Mouse (Mus musculus) hindbrain, embryonic 14.5 days (tissue): Measurements from ENCODE around the gene Vmn1r32. TPM values are rescaled to one million over a fixed set of nuclear protein-coding genes. Genes with fewer than 3 reads are reported as not detected.
A peak's percentile ranks its signal among the peaks of the same experiment; 100 is the strongest.

Experiments used
- ATAC-seq: fragments of 200-750 bp; cut with Nextera tagmentation; 2 replicates; pipeline ENCODE4 v1.8.0; 2017; ENCODE audit warnings: moderate number of reproducible peaks, mild to moderate bottlenecking, moderate TSS enrichment, moderate library complexity; ENCODE audit not compliant: low FRiP score
- DNase-seq: peaks from one replicate; pipeline ENCODE4 v3.0.0-alpha.2; 2015; ENCODE audit warnings: low spot score
- H3K27ac ChIP-seq: fragments of 300-500 bp; sonication (generic); 2 replicates; pipeline ENCODE4 v1.5.1; 2014; ENCODE audit warnings: mild to moderate bottlenecking, moderate library complexity
- H3K27me3 ChIP-seq: fragments of 300-500 bp; sonication (generic); 2 replicates; pipeline ENCODE4 v1.6.1; 2014; ENCODE audit warnings: mild to moderate bottlenecking, low read length, mixed read lengths; ENCODE audit not compliant: control insufficient read depth, insufficient read depth
- H3K36me3 ChIP-seq: fragments of 300-500 bp; sonication (generic); replicated peaks from 2 replicates; pipeline ENCODE4 v1.6.1; 2014; ENCODE audit not compliant: control insufficient read depth, insufficient read depth
- H3K4me1 ChIP-seq: fragments of 300-500 bp; sonication (generic); replicated peaks from 2 replicates; pipeline ENCODE4 v1.6.1; 2014; ENCODE audit warnings: antibody characterized with exemption, low read length, mixed read lengths; ENCODE audit not compliant: control insufficient read depth, insufficient read depth
- H3K4me2 ChIP-seq: fragments of 300-500 bp; sonication (generic); replicated peaks from 2 replicates; pipeline ENCODE4 v1.6.1; 2014; ENCODE audit warnings: mild to moderate bottlenecking, moderate library complexity
- H3K4me3 ChIP-seq: fragments of 300-500 bp; sonication (generic); replicated peaks from 2 replicates; pipeline ENCODE4 v1.5.1; 2014; ENCODE audit warnings: mild to moderate bottlenecking, low read length
- H3K9ac ChIP-seq: fragments of 300-500 bp; sonication (generic); 2 replicates; pipeline ENCODE4 v1.6.1; 2014
- H3K9me3 ChIP-seq: fragments of 300-500 bp; sonication (generic); 2 replicates; pipeline ENCODE4 v1.6.1; 2016; ENCODE audit warnings: low read length; ENCODE audit not compliant: control insufficient read depth
- WGBS: fragments of 180-500 bp; shearing (Covaris S2); extraction: QIAGEN DNeasy Blood & Tissue Kit; methylation state at CpG from one replicate; pipeline ENCODE4 v1.1.7; 2014; 5-methylcytosine and 5-hydroxymethylcytosine counted together
- polyA plus RNA-seq: library from polyadenylated mRNA; unstranded; fragments of >200 nt; fragmentation: Nextera tagmentation; extraction: Ambion mirVana; gene quantifications from 2 replicates; pipeline ENCODE4 v1.2.1, GENCODE M21; 2014

The Vmn1r32 gene
- polyA plus RNA-seq: 0.10 TPM in 1 of 2 replicates, not detected in the other

DNA sequence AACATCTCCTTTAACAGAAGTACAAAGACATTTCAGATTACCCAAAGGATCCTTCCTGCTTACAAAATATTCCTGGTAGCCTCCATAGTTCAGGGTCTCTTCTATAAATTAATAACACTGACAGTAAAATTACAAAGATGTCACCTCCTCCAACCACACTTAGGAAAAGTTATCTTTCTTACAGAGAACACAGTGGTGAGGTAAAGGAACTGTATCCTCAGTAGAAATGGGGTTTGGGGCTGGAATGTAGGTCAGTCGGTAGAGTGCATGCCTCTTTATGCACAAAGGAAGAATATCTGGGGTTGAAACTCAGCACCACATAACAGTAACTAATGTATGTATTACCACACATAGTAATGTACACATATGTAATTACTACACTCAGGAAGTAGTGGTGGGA lies at the start of gene Vmn1r32:
Vmn1r32 (minus strand) TSS at position 101 of the 400 bp plus-strand sequence.
- Histone ChIP-seq H3K4me3 (no peak within 1 kb of the TSS), H3K36me3 (no peaks in the 10 kb centered on the region), H3K27ac (no peak within 1 kb of the TSS), H3K9me3 (no peaks in the 10 kb centered on the region), H3K4me2 (no peak within 1 kb of the TSS), H3K27me3 (no peaks in the 10 kb centered on the region), H3K4me1 (no peaks in the 10 kb centered on the region), H3K9ac (no peak within 1 kb of the TSS)
- WGBS: 86% methylated on average over 1 of the region's 1 CpGs
- no peak for DNase-seq
- no peak for ATAC-seq

DNA sequence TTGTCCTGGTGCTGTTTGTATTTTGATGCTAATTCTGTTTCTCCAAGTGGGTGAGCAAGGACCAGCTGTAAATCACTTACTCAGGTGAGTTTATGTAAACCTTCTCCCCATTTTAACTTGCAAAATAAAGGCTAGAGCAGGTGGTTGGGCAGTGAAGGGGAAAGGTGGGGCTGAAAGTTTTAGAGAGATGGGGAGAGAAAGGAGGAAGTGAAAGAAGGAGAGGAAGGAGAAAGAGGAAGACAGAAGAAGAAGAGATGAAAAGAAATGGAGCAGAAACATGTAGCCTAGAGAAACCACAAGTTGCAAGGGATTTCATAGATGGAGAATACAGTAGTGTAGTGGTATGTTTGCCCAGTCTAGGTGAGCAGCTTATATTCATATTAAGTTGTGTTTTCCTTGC lies 35.9 kb upstream of the Vmn1r32 start:
- Histone ChIP-seq H3K4me3 (no peak overlapping the region), H3K9me3 (no peaks in the 10 kb centered on the region), H3K4me2 (no peak overlapping the region), H3K9ac (no peak overlapping the region), H3K27ac (no peak overlapping the region), H3K36me3 (no peaks in the 10 kb centered on the region), H3K4me1 (no peaks in the 10 kb centered on the region), H3K27me3 (no peaks in the 10 kb centered on the region)
- ATAC-seq (no peak), DNase-seq (no peak)

- no peak for ATAC-seq
- Histone ChIP-seq H3K9ac (peak overlapping the region; percentile 65), H3K4me3 (peak overlapping the region; percentile 80), H3K27me3 (no peaks in the 10 kb centered on the region), H3K36me3 (no peaks in the 10 kb centered on the region), H3K4me1 (peaks cover 15% of the 10 kb centered on the region; the same call in 1 of the 2 replicates), H3K27ac (no peak overlapping the region), H3K9me3 (no peaks in the 10 kb centered on the region), H3K4me2 (peak overlapping the region; percentile 85)
- DNase-seq: no peak
- WGBS: 19% methylated on average over 7 of the region's 7 CpGs
Observed at GRCm38 (mm10) chr6:66535966-66536365, 23.9 kb downstream of the Vmn1r32 start.

GRCm38 (mm10) chr6:66535028-66535862 lies 24.7 kb downstream of the Vmn1r32 start, which contains the start of gene Mad2l1:
Gene Mad2l1, plus strand, starts transcription at chr6:66535390.
- peak within 1 kb of the TSS; percentile 85 for H3K4me2 ChIP-seq
- peaks cover 15% of the 10 kb centered on the region; the same call in 1 of the 2 replicates for H3K4me1 ChIP-seq
- H3K27me3 ChIP-seq: no peaks in the 10 kb centered on the region
- DNase-seq (peak; percentile 96), ATAC-seq (peak; percentile 99)
- no peaks in the 10 kb centered on the region for H3K36me3 ChIP-seq
- H3K4me3 ChIP-seq: peak within 1 kb of the TSS; percentile 80
- H3K9me3 ChIP-seq: no peaks in the 10 kb centered on the region
- peak within 1 kb of the TSS; percentile 88 for H3K27ac ChIP-seq
- peak within 1 kb of the TSS; percentile 67 for H3K9ac ChIP-seq
- WGBS: under 1% methylated on average over 57 of the region's 57 CpGs

GRCm38 (mm10) chr6:66534366-66534941 lies 25.4 kb downstream of the Vmn1r32 start:
- Histone ChIP-seq H3K9ac (peak overlapping the region; percentile 67), H3K9me3 (no peaks in the 10 kb centered on the region), H3K36me3 (no peaks in the 10 kb centered on the region), H3K4me2 (peak overlapping the region; percentile 85), H3K27me3 (no peaks in the 10 kb centered on the region), H3K4me1 (peaks cover 15% of the 10 kb centered on the region; the same call in 1 of the 2 replicates), H3K4me3 (peak overlapping the region; percentile 80), H3K27ac (peak overlapping the region; percentile 88)
- ATAC-seq: no peak
- 82% methylated on average over 5 of the region's 5 CpGs for WGBS
- DNase-seq: peak; percentile 26

GRCm38 (mm10) chr6:66533241-66533640 lies 26.7 kb downstream of the Vmn1r32 start:
- no peaks in the 10 kb centered on the region for H3K27me3 ChIP-seq
- DNase-seq (peak; percentile 88), ATAC-seq (no peak)
- H3K4me3 ChIP-seq: no peak overlapping the region
- H3K36me3 ChIP-seq: no peaks in the 10 kb centered on the region
- H3K27ac ChIP-seq: no peak overlapping the region
- H3K4me2 ChIP-seq: no peak overlapping the region
- H3K4me1 ChIP-seq: peaks cover 15% of the 10 kb centered on the region; the same call in 1 of the 2 replicates
- 21% methylated on average over 3 of the region's 3 CpGs for WGBS
- H3K9ac ChIP-seq: no peak overlapping the region
- no peaks in the 10 kb centered on the region for H3K9me3 ChIP-seq

DNA sequence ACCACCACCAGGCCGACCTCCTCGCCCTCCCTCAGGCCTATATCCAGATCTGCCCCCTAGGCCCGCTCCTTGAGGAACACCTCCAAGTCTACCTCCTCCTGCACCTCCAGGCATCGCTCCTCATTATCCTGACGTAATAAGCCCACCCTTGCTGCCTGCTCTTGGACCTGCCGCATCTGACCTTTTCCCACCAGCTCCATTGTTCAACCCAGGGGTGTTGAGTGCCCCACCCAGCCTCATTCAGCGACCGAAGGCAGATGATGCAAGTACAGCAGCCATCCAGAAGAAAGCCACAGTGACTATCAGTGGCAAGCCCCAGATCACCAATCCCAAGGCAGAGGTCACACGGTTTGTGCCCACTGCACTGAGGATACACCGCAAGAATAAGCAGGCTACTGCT lies 31.5 kb downstream of the Vmn1r32 start:
- 94% methylated on average over 10 of the region's 10 CpGs for WGBS
- ATAC-seq (no peak), DNase-seq (no peak)
- no peaks in the 10 kb centered on the region for H3K9me3 ChIP-seq
- H3K4me2 ChIP-seq: no peak overlapping the region
- no peaks in the 10 kb centered on the region for H3K36me3 ChIP-seq
- H3K4me1 ChIP-seq: no peaks in the 10 kb centered on the region
- H3K27ac ChIP-seq: no peak overlapping the region
- no peak overlapping the region for H3K9ac ChIP-seq
- no peak overlapping the region for H3K4me3 ChIP-seq
- H3K27me3 ChIP-seq: no peaks in the 10 kb centered on the region

DNA sequence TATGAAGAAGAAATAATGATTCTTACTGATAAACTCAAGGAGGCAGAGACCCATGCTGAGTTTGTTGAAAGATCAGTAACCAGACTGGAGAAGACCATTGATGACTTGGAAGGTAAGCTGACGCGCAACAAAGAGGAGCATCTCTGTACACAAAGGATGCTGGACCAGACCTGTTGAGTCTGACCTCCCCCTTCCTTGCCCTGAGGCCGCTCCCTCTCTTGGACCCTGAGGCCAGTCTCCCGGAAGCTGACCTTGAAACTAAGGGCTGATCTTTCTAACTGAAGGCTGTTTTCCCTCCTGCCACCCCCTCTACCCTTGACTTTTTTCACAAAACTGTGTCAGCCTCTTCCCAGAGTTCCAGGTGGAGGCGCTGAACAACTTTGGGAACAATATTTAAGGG lies 43.5 kb downstream of the Vmn1r32 start:
- Histone ChIP-seq H3K9me3 (no peaks in the 10 kb centered on the region), H3K9ac (no peak overlapping the region), H3K4me2 (no peak overlapping the region), H3K36me3 (no peaks in the 10 kb centered on the region), H3K27me3 (no peaks in the 10 kb centered on the region), H3K4me1 (no peaks in the 10 kb centered on the region), H3K27ac (no peak overlapping the region), H3K4me3 (no peak overlapping the region)
- ATAC-seq (no peak), DNase-seq (no peak)
- 93% methylated on average over 5 of the region's 5 CpGs for WGBS
